Mouse (Mus musculus): ENCODE results near the gene Dppa2. TPM values are rescaled to one million over a fixed set of nuclear protein-coding genes. Genes with fewer than 3 reads are reported as not detected.

Dppa2 gene
- polyA plus RNA-seq (2014; fragmentation: Nextera tagmentation; extraction: Ambion mirVana), result not detected in 2 replicates

DNA sequence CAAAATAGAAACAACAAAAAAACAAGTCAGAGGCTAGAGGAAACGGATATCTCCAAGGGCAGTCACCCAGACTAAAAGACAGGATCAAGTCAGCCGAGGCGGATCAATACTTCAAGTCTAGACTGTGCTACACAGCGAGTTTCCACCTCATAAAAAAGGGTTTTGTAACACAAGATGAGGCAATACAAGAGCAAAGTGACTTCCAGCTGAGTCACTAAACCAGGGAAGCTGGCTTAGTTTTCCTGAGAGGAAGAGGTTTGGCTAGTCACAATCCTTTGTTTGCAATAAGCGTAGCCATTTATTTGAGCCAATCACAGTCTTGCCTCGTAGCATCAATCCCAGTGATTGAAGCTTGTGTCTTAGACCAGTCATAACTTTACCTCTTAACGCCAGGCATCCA lies at the start of gene Dppa2:
Gene Dppa2 (plus strand): TSS at position 400 of the 400 bp plus-strand sequence.
- Histone ChIP-seq H3K4me1 (ENCODE audit: control insufficient read depth, insufficient read depth, low read length) (no peaks in the 10 kb centered on the region), H3K4me3 (ENCODE audit: low read depth, low read length) (no peak within 1 kb of the TSS), H3K27me3 (ENCODE audit: control insufficient read depth, insufficient read depth, low read length) (no peaks in the 10 kb centered on the region), H3K9ac (replicated peaks; ENCODE audit: low read length) (no peak within 1 kb of the TSS), H3K9me3 (replicated peaks; ENCODE audit: control insufficient read depth, low read length) (no peaks in the 10 kb centered on the region), H3K36me3 (replicated peaks; ENCODE audit: control insufficient read depth, insufficient read depth, low read depth, low read length) (no peaks in the 10 kb centered on the region), H3K4me2 (ENCODE audit: low read depth, low read length) (no peak within 1 kb of the TSS), H3K27ac (replicated peaks; ENCODE audit: low read depth, low read length) (no peak within 1 kb of the TSS)
- DNase-seq (ENCODE audit: low spot score) (no peak), ATAC-seq (replicated peaks; ENCODE audit: insufficient number of reproducible peaks, low FRiP score, low TSS enrichment, low read depth) (no peak)
- 80% methylated on average over 7 of the region's 7 CpGs for whole genome bisulfite sequencing

DNA sequence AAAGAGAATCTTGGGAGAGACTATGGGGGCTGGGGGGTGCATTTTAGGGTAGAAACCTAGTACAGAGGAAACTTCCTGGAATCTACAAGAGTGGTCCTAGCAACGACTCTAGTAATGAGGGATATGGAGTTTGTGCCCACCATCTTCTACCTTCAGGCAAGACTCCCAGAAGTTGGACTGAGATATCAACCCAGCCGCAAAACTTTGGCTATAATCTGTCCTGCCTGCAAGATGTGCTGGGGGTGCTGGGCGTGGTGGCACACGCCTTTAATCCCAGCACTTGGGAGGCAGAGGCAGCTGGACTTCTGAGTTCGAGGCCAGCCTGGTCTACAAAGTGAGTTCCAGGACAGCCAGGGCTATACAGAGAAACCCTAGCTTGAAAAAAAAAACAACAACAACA lies 49.1 kb upstream of the Dppa2 start:
- Histone ChIP-seq H3K9ac (replicated peaks; ENCODE audit: low read length) (no peak overlapping the region), H3K27me3 (ENCODE audit: control insufficient read depth, insufficient read depth, low read length) (no peaks in the 10 kb centered on the region), H3K4me3 (ENCODE audit: low read depth, low read length) (no peak overlapping the region), H3K4me2 (ENCODE audit: low read depth, low read length) (no peak overlapping the region), H3K4me1 (ENCODE audit: control insufficient read depth, insufficient read depth, low read length) (no peaks in the 10 kb centered on the region), H3K36me3 (replicated peaks; ENCODE audit: control insufficient read depth, insufficient read depth, low read depth, low read length) (no peaks in the 10 kb centered on the region), H3K9me3 (replicated peaks; ENCODE audit: control insufficient read depth, low read length) (no peaks in the 10 kb centered on the region), H3K27ac (replicated peaks; ENCODE audit: low read depth, low read length) (no peak overlapping the region)
- DNase-seq (ENCODE audit: low spot score), result no peak
- WGBS, result 89% methylated on average over 5 of the region's 5 CpGs
- no peak for ATAC-seq (replicated peaks; ENCODE audit: insufficient number of reproducible peaks, low FRiP score, low TSS enrichment, low read depth)

DNA sequence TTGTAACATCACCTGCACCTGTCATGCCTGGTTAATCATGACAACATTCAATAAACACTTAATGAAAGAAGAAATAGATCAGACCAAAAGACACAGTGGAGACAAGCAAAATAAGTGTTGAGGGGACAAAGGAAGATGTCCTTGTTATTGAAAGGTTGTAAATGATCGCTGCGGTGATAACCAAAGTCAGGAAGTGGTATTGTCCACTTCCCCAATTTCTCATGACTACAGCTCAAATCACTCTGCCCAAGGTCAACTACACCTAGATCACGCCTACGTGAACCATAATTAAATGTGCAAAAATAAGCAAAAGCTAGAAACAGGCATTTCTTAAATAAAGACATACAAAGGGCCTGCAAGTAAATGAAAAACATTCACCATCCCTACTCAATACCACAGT lies 44.2 kb upstream of the Dppa2 start:
- Histone ChIP-seq H3K4me3 (ENCODE audit: low read depth, low read length) (no peak overlapping the region), H3K27ac (replicated peaks; ENCODE audit: low read depth, low read length) (no peak overlapping the region), H3K4me2 (ENCODE audit: low read depth, low read length) (no peak overlapping the region), H3K4me1 (ENCODE audit: control insufficient read depth, insufficient read depth, low read length) (no peaks in the 10 kb centered on the region), H3K36me3 (replicated peaks; ENCODE audit: control insufficient read depth, insufficient read depth, low read depth, low read length) (no peaks in the 10 kb centered on the region), H3K9me3 (replicated peaks; ENCODE audit: control insufficient read depth, low read length) (no peaks in the 10 kb centered on the region), H3K9ac (replicated peaks; ENCODE audit: low read length) (no peak overlapping the region), H3K27me3 (ENCODE audit: control insufficient read depth, insufficient read depth, low read length) (no peaks in the 10 kb centered on the region)
- DNase-seq (ENCODE audit: low spot score), result no peak
- ATAC-seq (replicated peaks; ENCODE audit: insufficient number of reproducible peaks, low FRiP score, low TSS enrichment, low read depth), result no peak
- 89% methylated on average over 4 of the region's 4 CpGs for WGBS

DNA sequence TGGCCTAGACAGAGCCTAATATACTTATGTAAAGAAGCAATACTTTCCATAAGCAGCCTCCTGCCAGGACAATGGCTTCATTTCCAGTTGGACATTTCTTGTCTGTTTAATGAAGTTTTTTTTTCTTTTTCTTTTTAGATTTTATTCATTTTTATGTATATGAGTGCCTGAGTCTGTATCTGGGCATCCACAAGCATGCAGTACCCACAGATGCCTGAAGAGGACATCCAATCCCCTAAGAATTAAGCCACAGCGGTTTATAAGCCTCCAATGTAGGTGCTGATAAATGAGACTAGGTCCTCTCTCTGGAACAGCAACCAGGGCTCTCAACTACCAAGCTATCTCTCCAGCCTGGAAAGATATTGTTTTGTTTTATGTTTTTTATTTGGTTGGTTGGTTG lies 40.8 kb upstream of the Dppa2 start:
- no peaks in the 10 kb centered on the region for H3K27me3 ChIP-seq (ENCODE audit: control insufficient read depth, insufficient read depth, low read length)
- no peak overlapping the region for H3K9ac ChIP-seq (replicated peaks; ENCODE audit: low read length)
- H3K4me3 ChIP-seq (ENCODE audit: low read depth, low read length), result no peak overlapping the region
- DNase-seq (ENCODE audit: low spot score) (no peak), ATAC-seq (replicated peaks; ENCODE audit: insufficient number of reproducible peaks, low FRiP score, low TSS enrichment, low read depth) (no peak)
- H3K9me3 ChIP-seq (replicated peaks; ENCODE audit: control insufficient read depth, low read length), result no peaks in the 10 kb centered on the region
- no peak overlapping the region for H3K4me2 ChIP-seq (ENCODE audit: low read depth, low read length)
- 76% methylated on average over 1 of the region's 1 CpGs for WGBS
- H3K27ac ChIP-seq (replicated peaks; ENCODE audit: low read depth, low read length), result no peak overlapping the region
- H3K36me3 ChIP-seq (replicated peaks; ENCODE audit: control insufficient read depth, insufficient read depth, low read depth, low read length), result no peaks in the 10 kb centered on the region
- H3K4me1 ChIP-seq (ENCODE audit: control insufficient read depth, insufficient read depth, low read length), result no peaks in the 10 kb centered on the region

DNA sequence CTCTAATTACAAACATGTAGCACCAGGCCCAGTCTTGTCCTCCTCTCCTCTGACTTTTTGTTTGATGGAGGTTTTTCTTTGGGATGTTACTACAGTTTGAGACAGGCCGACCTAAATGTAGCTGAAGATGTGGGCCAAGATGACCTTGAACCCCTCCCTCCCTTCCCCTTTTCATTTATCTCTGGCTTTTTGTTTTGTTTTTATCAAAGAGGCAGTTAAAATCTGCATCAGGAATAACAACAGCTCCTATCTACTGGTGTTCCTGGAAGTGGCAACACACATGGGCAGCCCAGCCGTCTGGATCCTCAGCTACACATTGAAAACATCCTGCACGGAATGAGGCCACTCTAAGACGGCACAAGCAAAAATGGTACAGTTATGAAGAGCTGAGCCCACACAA lies 37.9 kb upstream of the Dppa2 start:
- WGBS, result 84% methylated on average over 4 of the region's 4 CpGs
- no peak for DNase-seq (ENCODE audit: low spot score)
- Histone ChIP-seq H3K4me2 (ENCODE audit: low read depth, low read length) (no peak overlapping the region), H3K27ac (replicated peaks; ENCODE audit: low read depth, low read length) (no peak overlapping the region), H3K27me3 (ENCODE audit: control insufficient read depth, insufficient read depth, low read length) (no peaks in the 10 kb centered on the region), H3K4me3 (ENCODE audit: low read depth, low read length) (no peak overlapping the region), H3K9me3 (replicated peaks; ENCODE audit: control insufficient read depth, low read length) (no peaks in the 10 kb centered on the region), H3K36me3 (replicated peaks; ENCODE audit: control insufficient read depth, insufficient read depth, low read depth, low read length) (no peaks in the 10 kb centered on the region), H3K4me1 (ENCODE audit: control insufficient read depth, insufficient read depth, low read length) (no peaks in the 10 kb centered on the region), H3K9ac (replicated peaks; ENCODE audit: low read length) (no peak overlapping the region)
- ATAC-seq (replicated peaks; ENCODE audit: insufficient number of reproducible peaks, low FRiP score, low TSS enrichment, low read depth), result no peak

DNA sequence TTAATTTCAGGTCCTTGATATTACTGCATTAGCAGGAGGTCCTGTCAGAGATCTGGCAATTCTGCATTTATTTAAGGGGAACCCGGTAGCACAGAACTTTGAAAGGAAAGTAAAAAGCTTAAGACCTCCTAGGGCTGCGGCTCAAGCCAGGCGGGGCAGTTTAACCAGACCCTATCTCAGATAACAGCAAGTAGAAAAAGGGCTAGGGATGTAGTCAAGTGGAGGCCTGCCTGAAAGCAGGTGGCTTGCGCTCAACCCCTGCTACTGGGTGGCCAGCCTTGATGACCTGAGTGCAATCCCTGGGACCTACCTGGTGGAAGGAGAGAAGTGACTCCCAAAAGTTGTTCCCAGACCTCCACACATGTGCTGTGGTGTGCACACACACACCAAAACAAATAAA lies 26.8 kb upstream of the Dppa2 start:
- 80% methylated on average over 4 of the region's 4 CpGs for WGBS
- Histone ChIP-seq H3K4me1 (ENCODE audit: control insufficient read depth, insufficient read depth, low read length) (no peaks in the 10 kb centered on the region), H3K27ac (replicated peaks; ENCODE audit: low read depth, low read length) (no peak overlapping the region), H3K9me3 (replicated peaks; ENCODE audit: control insufficient read depth, low read length) (no peaks in the 10 kb centered on the region), H3K4me2 (ENCODE audit: low read depth, low read length) (no peak overlapping the region), H3K9ac (replicated peaks; ENCODE audit: low read length) (no peak overlapping the region), H3K27me3 (ENCODE audit: control insufficient read depth, insufficient read depth, low read length) (no peaks in the 10 kb centered on the region), H3K4me3 (ENCODE audit: low read depth, low read length) (no peak overlapping the region), H3K36me3 (replicated peaks; ENCODE audit: control insufficient read depth, insufficient read depth, low read depth, low read length) (no peaks in the 10 kb centered on the region)
- DNase-seq (ENCODE audit: low spot score), result no peak
- no peak for ATAC-seq (replicated peaks; ENCODE audit: insufficient number of reproducible peaks, low FRiP score, low TSS enrichment, low read depth)

DNA sequence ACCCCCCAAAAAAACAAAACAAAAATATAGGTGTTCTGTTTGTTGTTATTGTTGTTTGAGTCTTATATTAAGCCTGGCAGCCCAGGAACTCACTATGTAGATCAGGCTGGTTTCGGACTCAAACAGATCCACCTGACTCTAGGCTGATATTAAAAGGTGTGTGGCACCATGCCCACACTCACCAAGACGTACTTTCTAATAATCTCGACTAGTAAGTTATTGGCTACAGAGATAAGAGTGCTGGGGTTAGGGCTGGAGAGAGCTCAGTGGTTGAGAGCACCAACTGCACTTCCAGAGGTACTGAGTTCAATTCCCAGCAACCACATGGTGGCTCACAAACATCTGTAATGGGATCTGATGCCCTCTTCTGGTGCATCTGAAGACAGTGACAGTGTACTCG lies 22.8 kb upstream of the Dppa2 start:
- no peak overlapping the region for H3K9ac ChIP-seq (replicated peaks; ENCODE audit: low read length)
- no peaks in the 10 kb centered on the region for H3K9me3 ChIP-seq (replicated peaks; ENCODE audit: control insufficient read depth, low read length)
- H3K4me2 ChIP-seq (ENCODE audit: low read depth, low read length), result no peak overlapping the region
- H3K36me3 ChIP-seq (replicated peaks; ENCODE audit: control insufficient read depth, insufficient read depth, low read depth, low read length), result no peaks in the 10 kb centered on the region
- WGBS, result 93% methylated on average over 4 of the region's 4 CpGs
- DNase-seq (ENCODE audit: low spot score) (no peak), ATAC-seq (replicated peaks; ENCODE audit: insufficient number of reproducible peaks, low FRiP score, low TSS enrichment, low read depth) (no peak)
- H3K27ac ChIP-seq (replicated peaks; ENCODE audit: low read depth, low read length), result no peak overlapping the region
- no peaks in the 10 kb centered on the region for H3K4me1 ChIP-seq (ENCODE audit: control insufficient read depth, insufficient read depth, low read length)
- no peak overlapping the region for H3K4me3 ChIP-seq (ENCODE audit: low read depth, low read length)
- H3K27me3 ChIP-seq (ENCODE audit: control insufficient read depth, insufficient read depth, low read length), result no peaks in the 10 kb centered on the region

DNA sequence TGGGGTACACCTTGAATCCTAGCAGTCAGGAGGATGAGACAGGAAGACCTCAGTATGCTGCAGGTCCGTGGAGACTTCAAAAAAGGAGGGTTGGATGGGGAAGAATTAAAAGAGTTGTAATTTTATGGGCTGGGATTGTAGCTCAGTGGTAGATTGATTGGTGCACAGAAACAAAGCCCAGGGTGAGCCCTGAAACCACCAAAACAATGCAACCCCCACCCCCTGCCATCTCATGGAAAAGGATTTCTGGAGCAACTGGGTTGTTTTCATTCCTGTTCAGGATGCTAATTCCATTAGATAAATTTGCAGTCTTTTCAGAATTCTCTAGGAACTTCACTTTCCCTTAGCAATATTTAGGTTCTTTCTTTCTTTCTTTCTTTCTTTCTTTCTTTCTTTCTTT lies 20.9 kb upstream of the Dppa2 start:
- no peak for DNase-seq (ENCODE audit: low spot score)
- Histone ChIP-seq H3K4me3 (ENCODE audit: low read depth, low read length) (no peak overlapping the region), H3K4me1 (ENCODE audit: control insufficient read depth, insufficient read depth, low read length) (no peaks in the 10 kb centered on the region), H3K27me3 (ENCODE audit: control insufficient read depth, insufficient read depth, low read length) (no peaks in the 10 kb centered on the region), H3K9me3 (replicated peaks; ENCODE audit: control insufficient read depth, low read length) (no peaks in the 10 kb centered on the region), H3K4me2 (ENCODE audit: low read depth, low read length) (no peak overlapping the region), H3K27ac (replicated peaks; ENCODE audit: low read depth, low read length) (no peak overlapping the region), H3K36me3 (replicated peaks; ENCODE audit: control insufficient read depth, insufficient read depth, low read depth, low read length) (no peaks in the 10 kb centered on the region), H3K9ac (replicated peaks; ENCODE audit: low read length) (no peak overlapping the region)
- WGBS, result 71% methylated on average over 1 of the region's 1 CpGs
- no peak for ATAC-seq (replicated peaks; ENCODE audit: insufficient number of reproducible peaks, low FRiP score, low TSS enrichment, low read depth)
